Mouse (Mus musculus) ES-E14 (cell line): ENCODE measurements at regions not wholly inside any gene's neighbourhood (a gene's known extent, or its start where the extent isn't known, plus 50 kb on each side); places are given as distances from the start of the nearest gene placed in this dataset.

Experiments used
- DNase-seq: peaks from one replicate; pipeline ENCODE4 v3.0.0-alpha.2; 2013; ENCODE audit warnings: low read depth, low spot score
- H3K27ac ChIP-seq: 2 replicates; pipeline ENCODE4 v1.5.1; 2012; ENCODE audit warnings: low read depth, mild to moderate bottlenecking, low read length, moderate library complexity, mixed read lengths; ENCODE audit not compliant: poor library complexity, insufficient read depth, severe bottlenecking
- H3K36me3 ChIP-seq: 2 replicates; pipeline ENCODE4 v1.6.1; 2012; ENCODE audit warnings: mild to moderate bottlenecking, low read length, moderate library complexity, mixed read lengths; ENCODE audit not compliant: control insufficient read depth, poor library complexity, insufficient read depth, severe bottlenecking
- H3K4me1 ChIP-seq, 2 experiments: fragments of 150-350 bp in 1 of 2; sonication (generic) in 1 of 2; 2 replicates each; pipeline ENCODE4 v1.6.1; 2012; ENCODE audit warnings: low read length in 2 of 2, mild to moderate bottlenecking in 1 of 2, mixed read lengths in 1 of 2; ENCODE audit not compliant: control insufficient read depth in 2 of 2, insufficient read depth in 2 of 2, poor library complexity in 1 of 2
- H3K4me3 ChIP-seq, 2 experiments: fragments of 150-350 bp in 1 of 2; sonication (generic) in 1 of 2; 2 replicates each; pipeline ENCODE4 v1.5.1; 2012; ENCODE audit warnings: low read length in 2 of 2, low read depth in 1 of 2, mild to moderate bottlenecking in 1 of 2, mixed read lengths in 1 of 2; ENCODE audit not compliant: insufficient read depth in 1 of 2, poor library complexity in 1 of 2, severe bottlenecking in 1 of 2
- H3K9ac ChIP-seq: 2 replicates; pipeline ENCODE4 v1.6.1; 2012; ENCODE audit warnings: low read depth, mild to moderate bottlenecking, low read length, mixed read lengths; ENCODE audit not compliant: poor library complexity, insufficient read depth, severe bottlenecking
- H3K9me3 ChIP-seq: fragments of 150-350 bp; sonication (generic); 2 replicates; pipeline ENCODE4 v1.6.1; 2012; ENCODE audit warnings: low read depth, mild to moderate bottlenecking, low read length; ENCODE audit not compliant: control insufficient read depth, insufficient read depth
- CHD2 ChIP-seq: IDR thresholded peaks from 2 replicates; pipeline ENCODE4 v1.6.1; 2014; ENCODE audit warnings: mild to moderate bottlenecking, low read depth, low read length, inconsistent platforms
- HCFC1 ChIP-seq: IDR thresholded peaks from 2 replicates; pipeline ENCODE4 v1.6.1; 2012; ENCODE audit warnings: low read length, inconsistent platforms, borderline replicate concordance; ENCODE audit not compliant: insufficient read depth
- MAFK ChIP-seq: IDR thresholded peaks from 2 replicates; pipeline ENCODE4 v1.6.1; 2014; ENCODE audit warnings: mild to moderate bottlenecking, low read depth, low read length, inconsistent platforms; ENCODE audit not compliant: insufficient read depth
- ZC3H11A ChIP-seq: IDR thresholded peaks from 2 replicates; pipeline ENCODE4 v1.6.1; 2012; ENCODE audit warnings: low read depth, mild to moderate bottlenecking, inconsistent platforms, low read length, borderline replicate concordance
- ZNF384 ChIP-seq: IDR thresholded peaks from 2 replicates; pipeline ENCODE4 v1.6.1; 2012; ENCODE audit warnings: low read depth, low read length, inconsistent platforms
- in situ Hi-C, 2 experiments: fragments of 600-800 bp; cut with MboI; formaldehyde crosslinking; loops; one replicate each; pipeline ENCODE4 v1.15.1; 2025; ENCODE audit warnings: low sequenced_read_pairs in 2 of 2, inconsistent platforms in 1 of 2; ENCODE audit not compliant: unreplicated experiment in 2 of 2

- H3K36me3 ChIP-seq, result no peaks in the 10 kb centered on the region
- DNase-seq, result no peak
- no peaks in the 10 kb centered on the region for H3K9me3 ChIP-seq
- TF ChIP-seq HCFC1 (no peak), ZC3H11A (no peak), CHD2 (no peak), ZNF384 (no peak), MAFK (no peak)
- no peak overlapping the region for H3K9ac ChIP-seq
- no peaks in the 10 kb centered on the region for H3K4me1 ChIP-seq
- in situ Hi-C loops, result no loop called here
- H3K4me3 ChIP-seq, result no peak overlapping the region
- no peak overlapping the region for H3K27ac ChIP-seq
These were observed 331.8 kb upstream of the Tbx3 start for GRCm38 (mm10) chr5:119338711-119339110.

GRCm38 (mm10) chr5:119348303-119348702, 322.2 kb upstream of the Tbx3 start:
- no peak for DNase-seq
- Histone ChIP-seq H3K4me1 (no peaks in the 10 kb centered on the region), H3K4me3 (no peak overlapping the region), H3K9ac (no peak overlapping the region), H3K9me3 (no peaks in the 10 kb centered on the region), H3K27ac (no peak overlapping the region), H3K36me3 (no peaks in the 10 kb centered on the region)
- no peak for TF ChIP-seq ZC3H11A
- TF ChIP-seq CHD2, result no peak
- TF ChIP-seq HCFC1, result no peak
- in situ Hi-C loops, result no loop called here

GRCm38 (mm10) chr5:119349395-119349794, 321.1 kb upstream of the Tbx3 start:
- DNase-seq, result no peak
- no peak for TF ChIP-seq ZC3H11A
- no peak for TF ChIP-seq ZNF384
- no peak for TF ChIP-seq CHD2
- TF ChIP-seq MAFK, result no peak
- TF ChIP-seq HCFC1, result no peak

GRCm38 (mm10) chr5:119350325-119350915, 320.0 kb upstream of the Tbx3 start:
- Histone ChIP-seq H3K36me3 (no peaks in the 10 kb centered on the region), H3K4me1 (peaks cover 1 to 2% of the 10 kb centered on the region in 2 experiments; a peak in 1 of 4 replicates), H3K9ac (no peak overlapping the region), H3K27ac (no peak overlapping the region), H3K4me3 (no peak overlapping the region), H3K9me3 (no peaks in the 10 kb centered on the region)
- TF ChIP-seq ZC3H11A, result no peak
- no peak for TF ChIP-seq MAFK
- no peak for TF ChIP-seq HCFC1
- no peak for TF ChIP-seq CHD2
- TF ChIP-seq ZNF384, result no peak
- DNase-seq, result no peak
- in situ Hi-C loops, result no loop called here

More at GRCm38 (mm10) chr5:119349395-119349794, 321.1 kb upstream of the Tbx3 start:
- no peak overlapping the region for H3K27ac ChIP-seq
- no peak overlapping the region for H3K9ac ChIP-seq
- H3K4me3 ChIP-seq, result no peak overlapping the region
- H3K4me1 ChIP-seq, result no peaks in the 10 kb centered on the region
- no peaks in the 10 kb centered on the region for H3K9me3 ChIP-seq
- in situ Hi-C loops, result no loop called here
- H3K36me3 ChIP-seq, result no peaks in the 10 kb centered on the region

GRCm38 (mm10) chr5:119355471-119355870, 315.0 kb upstream of the Tbx3 start:
- Histone ChIP-seq H3K9me3 (no peaks in the 10 kb centered on the region), H3K4me3 (no peak overlapping the region), H3K27ac (no peak overlapping the region), H3K9ac (no peak overlapping the region), H3K4me1 (peaks cover 4 to 9% of the 10 kb centered on the region in 2 experiments; a peak in 2 of 4 replicates), H3K36me3 (no peaks in the 10 kb centered on the region)
- DNase-seq, result no peak
- in situ Hi-C loops, result no loop called here
- TF ChIP-seq MAFK, result no peak
- TF ChIP-seq CHD2, result no peak
- no peak for TF ChIP-seq ZNF384
- no peak for TF ChIP-seq HCFC1
- TF ChIP-seq ZC3H11A, result no peak
